In genomic region chr14:47649631-47650337, GRCm38 (mm10) we compare ENCODE assay signal across 8 mouse cellular contexts. TPM values are rescaled to one million over a fixed set of nuclear protein-coding genes. Genes with fewer than 3 reads are reported as not detected.
A peak's percentile ranks its signal among the peaks of the same experiment; 100 is the strongest.
DNase-seq lines count a peak whose midpoint lies in the region; ATAC-seq lines count a peak whose summit lies in the region.

No protein-coding gene starts in this region.

- peak overlapping the region; percentile 97 for H3K9ac ChIP-seq in hindbrain, embryonic 16.5 days (ENCODE audit: low read depth, low read length)
- peak overlapping the region; percentile 92 for H3K9ac ChIP-seq in limb, embryonic 12.5 days (replicated peaks)
- peak overlapping the region; percentile 95 for H3K9ac ChIP-seq in midbrain, embryonic 12.5 days (replicated peaks)

- H3K4me1 ChIP-seq in hindbrain, embryonic 16.5 days (ENCODE audit: control insufficient read depth, insufficient read depth, low read depth, low read length) = peaks cover 19% of the 10 kb centered on the region
- H3K4me1 ChIP-seq in limb, embryonic 12.5 days (replicated peaks) = peaks cover 13% of the 10 kb centered on the region
- peaks cover 11% of the 10 kb centered on the region for H3K4me1 ChIP-seq in midbrain, embryonic 12.5 days

- no peaks in the 10 kb centered on the region for H3K9me3 ChIP-seq in hindbrain, embryonic 16.5 days (ENCODE audit: control insufficient read depth, low read length)
- H3K9me3 ChIP-seq in limb, embryonic 12.5 days = no peaks in the 10 kb centered on the region
- H3K9me3 ChIP-seq in midbrain, embryonic 12.5 days = no peaks in the 10 kb centered on the region

- no peaks in the 10 kb centered on the region for H3K27me3 ChIP-seq in hindbrain, embryonic 16.5 days (replicated peaks; ENCODE audit: control insufficient read depth, insufficient read depth, low read length)
- no peaks in the 10 kb centered on the region for H3K27me3 ChIP-seq in limb, embryonic 12.5 days
- peaks cover 3% of the 10 kb centered on the region for H3K27me3 ChIP-seq in midbrain, embryonic 12.5 days

- peak overlapping the region; percentile 88 for H3K27ac ChIP-seq in hindbrain, embryonic 16.5 days (ENCODE audit: low read depth, low read length)
- peak overlapping the region; percentile 97 for H3K27ac ChIP-seq in limb, embryonic 12.5 days
- peak overlapping the region; percentile 94 for H3K27ac ChIP-seq in midbrain, embryonic 12.5 days (replicated peaks)

- H3K4me2 ChIP-seq in hindbrain, embryonic 16.5 days (ENCODE audit: low read length) = peak overlapping the region; percentile 73
- H3K4me2 ChIP-seq in limb, embryonic 12.5 days = peak overlapping the region; percentile 72
- H3K4me2 ChIP-seq in midbrain, embryonic 12.5 days (replicated peaks) = peak overlapping the region; percentile 77

- peak overlapping the region; percentile 90 for H3K4me3 ChIP-seq in hindbrain, embryonic 16.5 days (ENCODE audit: low read length)
- H3K4me3 ChIP-seq in limb, embryonic 12.5 days (replicated peaks) = peak overlapping the region; percentile 93
- peak overlapping the region; percentile 96 for H3K4me3 ChIP-seq in midbrain, embryonic 12.5 days

- WGBS in hindbrain, embryonic 16.5 days = 0% methylated on average over 44 of the region's 46 CpGs
- under 1% methylated on average over 46 of the region's 46 CpGs for WGBS in limb, embryonic 12.5 days
- WGBS in midbrain, embryonic 12.5 days = under 1% methylated on average over 46 of the region's 46 CpGs

- ATAC-seq in hindbrain, embryonic 16.5 days = peak; percentile 79
- ATAC-seq in limb, embryonic 12.5 days (ENCODE audit: insufficient number of reproducible peaks, insufficient read depth, low FRiP score, low TSS enrichment, low read depth) = peak; percentile 67
- peak; percentile 84 for ATAC-seq in midbrain, embryonic 12.5 days (ENCODE audit: low FRiP score, low read depth)

- no peaks in the 10 kb centered on the region for H3K36me3 ChIP-seq in hindbrain, embryonic 16.5 days (ENCODE audit: control insufficient read depth, insufficient read depth, low read length)
- no peaks in the 10 kb centered on the region for H3K36me3 ChIP-seq in limb, embryonic 12.5 days
- no peaks in the 10 kb centered on the region for H3K36me3 ChIP-seq in midbrain, embryonic 12.5 days

- DNase-seq in left cerebral cortex, adult 18-20 months (ENCODE audit: low spot score in 2 of 2) = peak; percentile 21 to 48
- DNase-seq in left cerebral cortex, adult 11 months (ENCODE audit: low spot score) = no peak
- peak; percentile 54 for DNase-seq in cerebellum, adult 8-10 months
- DNase-seq in gastrocnemius, adult 18-20 months (ENCODE audit: low spot score) = peak; percentile 79
- peak; percentile 21 to 23 for DNase-seq in spleen, postnatal 36 days (ENCODE audit: low spot score in 2 of 2)

RNA-seq across cellular contexts. Expression of gene Ktn1, which starts 1.5 kb away (rescaled TPM):
- total RNA-seq in left cerebral cortex, adult 18-20 months (2021) = 10 to 100 TPM; 82.5 to 86.2 TPM
- 100 to 1,000 TPM; 191 to 211 TPM for total RNA-seq in gastrocnemius, adult 18-20 months (2021)
- 49.3 and 56.3 TPM in 2 replicates for polyA plus RNA-seq in hindbrain, embryonic 16.5 days (2015; fragmentation: Nextera tagmentation; extraction: Ambion mirVana)
- 63.0 and 64.2 TPM in 2 replicates for polyA plus RNA-seq in limb, embryonic 12.5 days (2016; fragmentation: Nextera tagmentation; extraction: Ambion mirVana)
- 92.5 and 93.2 TPM in 2 replicates for polyA plus RNA-seq in midbrain, embryonic 12.5 days (2016; fragmentation: Nextera tagmentation; extraction: Ambion mirVana)
